Mouse (Mus musculus) megakaryocyte-erythroid progenitor cell, adult 5-6 weeks (primary cell): Measurements from ENCODE around the gene Csrnp1. TPM values are rescaled to one million over a fixed set of nuclear protein-coding genes. Genes with fewer than 3 reads are reported as not detected.
A peak's percentile ranks its signal among the peaks of the same experiment; 100 is the strongest.

Experiments
- ATAC-seq: replicated peaks from 2 replicates; pipeline ENCODE4 v1.8.0; 2016; ENCODE audit warnings: mild to moderate bottlenecking, inconsistent platforms; ENCODE audit not compliant: severe bottlenecking, poor library complexity, low FRiP score, low TSS enrichment
- total RNA-seq, 2 experiments: library from RNA; stranded (forward) in 1 of 2; stranded (reverse) in 1 of 2; fragments of 200-1000, 215-1000 nt in 1 of 2; fragments of >200 nt in 1 of 2; fragmentation: Nextera tagmentation in 1 of 2; gene quantifications; 2 replicates each; pipeline ENCODE4 v1.2.3; 2014 to 2017

Gene Csrnp1
- total RNA-seq, 2 experiments from 2014 or later = 3.1 to 15.6 TPM

DNA sequence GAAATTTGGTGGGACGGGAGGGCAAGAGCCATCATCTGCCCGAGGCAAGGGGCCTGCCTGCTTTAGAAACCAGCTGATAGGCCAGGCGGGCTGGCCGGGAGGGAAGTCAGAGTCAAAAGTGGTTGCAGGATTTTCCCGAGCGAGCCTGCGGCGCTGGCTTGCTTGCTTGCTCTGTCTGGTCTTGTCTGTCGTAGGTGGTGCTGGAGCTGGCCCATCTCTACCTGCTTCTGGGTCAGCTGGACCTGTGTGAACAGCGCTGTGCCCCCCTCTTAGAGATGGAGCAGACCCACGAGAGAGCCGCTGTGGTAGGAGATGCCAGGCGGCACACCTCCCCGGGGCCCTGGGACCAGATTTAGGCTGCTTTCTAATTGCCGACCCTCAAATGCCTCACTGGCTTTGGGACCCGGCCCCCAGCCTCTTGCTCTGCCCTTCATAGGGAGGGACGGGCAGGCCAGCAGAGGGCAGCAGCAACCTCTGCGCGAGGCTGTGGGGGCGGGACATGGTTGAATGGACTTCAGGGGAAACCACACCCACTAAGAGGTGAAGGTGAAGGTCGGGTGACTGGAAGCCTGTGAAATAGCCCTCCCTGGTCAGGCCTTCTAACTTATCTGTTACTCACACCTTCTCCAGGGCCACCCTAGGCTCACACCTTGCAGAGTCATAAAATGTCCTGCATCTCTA lies 21.3 kb downstream of the Csrnp1 start:
- ATAC-seq = peak; percentile 90

DNA sequence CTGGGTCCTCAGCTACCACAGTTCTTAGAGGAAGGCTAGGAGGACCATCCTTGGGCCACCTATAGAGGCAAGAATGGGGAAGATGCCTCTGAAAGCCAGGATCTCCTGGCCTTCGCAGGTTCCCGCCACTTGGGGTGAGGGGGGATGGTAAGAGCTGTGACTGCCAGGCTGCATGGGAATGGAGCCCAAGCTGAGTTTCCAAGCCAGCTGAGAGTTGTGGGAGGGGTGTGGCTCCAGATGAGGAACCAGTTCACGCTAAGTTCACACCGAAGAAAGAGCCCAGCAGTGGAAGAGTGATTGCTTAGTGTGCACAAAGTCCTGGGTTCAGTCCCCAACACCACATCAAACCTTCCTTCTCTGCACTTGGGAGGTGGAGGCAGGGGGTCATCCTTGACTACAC lies 22.2 kb downstream of the Csrnp1 start:
- ATAC-seq = no peak

DNA sequence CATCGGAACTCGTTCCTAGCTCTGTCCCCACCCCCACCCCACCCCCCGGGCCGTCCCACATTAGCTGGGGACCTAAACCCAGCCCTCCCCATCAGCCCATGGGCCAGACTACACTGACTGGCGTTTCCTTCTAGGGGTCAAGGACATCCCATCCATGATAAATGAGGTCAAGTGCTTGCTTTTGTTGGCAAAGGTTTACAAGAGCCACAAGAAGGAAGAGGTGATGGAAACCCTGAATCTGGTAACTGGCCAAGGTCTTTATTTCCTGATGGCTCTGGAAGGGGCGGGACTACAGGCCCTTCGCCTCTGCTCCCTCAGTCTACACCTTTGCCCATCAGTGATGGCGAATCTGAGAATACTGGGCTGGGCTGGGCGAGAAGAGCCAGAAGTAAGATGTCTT lies 25.6 kb downstream of the Csrnp1 start:
- no peak for ATAC-seq

DNA sequence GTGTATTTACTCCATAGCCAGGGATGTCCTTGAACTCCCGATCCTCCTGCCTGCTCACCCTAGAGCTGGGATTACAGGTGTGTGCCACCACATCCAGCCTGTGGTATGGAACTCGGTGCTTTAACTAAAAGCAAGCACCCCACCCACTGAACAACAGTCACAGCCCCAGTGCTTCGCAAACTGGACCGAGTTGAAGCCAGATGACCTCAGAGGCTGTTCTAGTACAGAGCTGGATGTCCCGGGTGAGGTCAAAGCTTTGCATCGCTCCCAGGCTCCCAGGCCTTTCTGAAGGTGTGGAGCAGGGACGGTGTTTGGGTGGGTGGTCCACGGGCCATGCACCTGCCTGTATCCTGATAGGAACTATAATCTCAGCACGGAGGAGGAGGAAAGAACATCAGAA lies 33.1 kb downstream of the Csrnp1 start:
- no peak for ATAC-seq

DNA sequence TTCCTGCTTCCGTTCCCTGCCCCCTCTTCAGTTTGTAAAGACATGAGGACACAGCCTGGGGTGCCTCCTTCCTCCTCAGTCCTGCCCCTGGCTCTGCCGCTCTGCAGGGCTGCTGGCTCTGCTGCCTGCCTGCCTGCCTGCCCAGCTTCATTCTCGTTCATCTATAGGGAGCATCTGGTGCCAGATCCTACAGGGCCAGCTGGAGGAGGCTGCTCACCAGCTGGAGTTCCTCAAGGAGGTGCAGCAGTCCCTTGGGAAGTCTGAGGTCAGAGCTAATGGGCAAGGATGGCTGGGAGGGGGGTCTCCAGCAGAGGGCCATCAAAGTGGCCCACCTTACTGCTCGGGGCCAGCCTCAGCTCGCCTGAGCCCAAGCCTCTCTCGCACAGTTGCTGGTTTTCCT lies 34.0 kb downstream of the Csrnp1 start:
- no peak for ATAC-seq

DNA sequence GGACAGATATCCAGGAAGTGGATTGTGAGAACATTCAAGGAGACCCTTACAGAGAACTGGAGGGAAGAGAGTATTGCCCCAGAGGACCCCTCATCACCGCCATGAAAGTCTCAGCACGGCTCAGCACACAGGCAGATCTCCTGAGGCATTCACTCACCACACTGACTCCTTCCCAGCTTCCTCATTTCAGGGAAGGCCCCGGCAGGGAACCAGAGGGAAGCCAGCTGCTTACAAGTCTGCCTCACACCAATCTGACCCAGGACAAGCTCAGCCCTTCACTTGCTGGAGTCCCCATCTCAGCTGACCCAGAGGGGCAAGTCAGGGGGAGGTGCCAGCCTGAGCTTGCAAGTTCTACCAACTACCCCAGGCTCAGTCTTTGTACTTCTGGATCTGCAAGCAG lies 35.7 kb downstream of the Csrnp1 start:
- ATAC-seq = no peak

DNA sequence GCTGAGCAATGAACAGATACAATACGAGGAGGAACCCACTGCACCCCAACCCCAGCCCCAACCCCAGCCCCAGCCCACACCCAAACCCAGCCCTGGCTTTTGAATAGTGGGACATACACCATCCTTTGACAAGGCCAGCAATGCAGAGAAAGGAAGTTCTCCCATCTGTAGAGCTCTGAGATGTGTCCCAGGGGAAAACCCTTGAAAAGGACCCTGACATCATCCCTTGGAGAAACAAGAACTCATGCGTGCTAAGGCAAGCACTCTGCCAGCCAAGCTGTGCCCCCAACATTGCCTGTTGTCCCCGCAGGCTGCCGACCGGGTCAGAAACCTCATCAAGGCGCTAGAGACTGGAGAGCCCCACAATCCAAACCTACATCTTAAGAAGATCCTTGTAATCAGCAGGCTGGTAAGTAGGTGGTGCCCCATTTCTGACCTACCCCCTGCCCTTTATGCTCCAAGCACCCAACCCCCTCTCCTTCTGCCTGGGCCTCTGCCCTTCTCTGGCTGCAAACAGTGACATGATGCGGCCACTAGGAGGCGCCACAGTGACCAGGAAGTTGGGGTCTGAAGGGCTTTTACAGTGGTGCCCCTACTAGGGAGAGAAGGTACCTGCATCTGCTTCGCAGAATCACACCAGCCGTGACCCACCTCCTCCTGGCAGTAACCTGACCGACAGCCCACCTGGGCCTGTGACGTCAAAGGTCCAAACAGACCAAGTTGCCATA lies 39.1 kb downstream of the Csrnp1 start:
- peak; percentile 60 for ATAC-seq

DNA sequence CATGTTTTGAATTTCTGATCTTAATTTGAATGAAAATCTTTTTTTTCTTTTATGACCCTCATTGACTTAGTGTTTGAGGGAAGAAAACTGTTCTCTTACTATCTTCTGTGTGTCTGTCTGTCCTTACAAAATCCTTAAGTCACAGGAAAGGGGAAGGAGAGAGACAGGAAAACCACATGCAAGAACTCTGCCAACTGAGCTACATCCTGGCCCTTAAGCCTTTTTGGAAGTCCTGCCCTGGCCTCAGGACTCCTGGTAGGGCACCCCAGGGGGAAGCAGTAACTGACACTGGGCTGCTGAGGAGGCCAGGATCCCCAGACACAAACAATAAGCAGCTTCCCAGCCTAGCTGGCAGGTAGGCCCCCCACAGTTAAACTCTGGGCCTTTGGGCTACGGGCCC lies 41.1 kb downstream of the Csrnp1 start:
- no peak for ATAC-seq

DNA sequence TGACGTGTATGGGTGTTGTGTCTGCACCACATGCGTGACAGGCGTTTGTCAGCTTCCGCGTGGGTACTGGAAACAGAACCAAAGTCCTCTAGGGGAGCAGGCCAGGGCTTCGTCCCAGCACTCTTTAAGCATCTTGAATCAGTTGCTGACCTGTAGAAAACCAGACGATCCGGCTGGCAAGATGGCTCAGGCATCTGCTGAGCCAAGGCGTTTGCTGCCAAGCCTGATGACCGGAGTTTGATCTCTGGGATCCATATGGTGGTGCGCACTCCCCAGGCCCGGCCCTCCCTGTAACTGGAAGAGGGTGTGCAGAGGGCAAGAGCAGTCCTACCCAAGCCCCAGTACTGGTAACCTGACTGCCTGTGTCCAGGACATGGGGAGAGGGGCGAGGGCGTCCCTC lies 42.6 kb downstream of the Csrnp1 start:
- no peak for ATAC-seq

DNA sequence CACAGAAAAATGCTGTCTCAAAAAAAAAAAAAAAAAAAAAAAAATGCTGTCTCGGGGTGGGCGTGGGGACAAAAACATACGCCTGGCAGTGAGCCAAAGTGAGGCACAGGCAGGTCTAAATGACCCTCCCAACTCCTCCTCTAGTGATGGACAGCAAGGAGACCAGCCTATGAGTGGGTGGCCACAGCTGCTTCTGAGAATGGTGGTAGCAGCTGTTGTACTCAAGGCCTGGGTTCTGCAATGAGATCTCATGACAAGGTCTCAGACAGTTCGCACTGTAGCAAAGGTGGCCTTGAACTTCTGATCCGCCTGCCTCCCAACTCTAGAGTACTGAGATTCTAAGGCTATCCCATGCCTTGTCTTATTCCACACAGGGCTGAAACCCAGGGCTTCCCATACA lies 43.1 kb downstream of the Csrnp1 start:
- ATAC-seq = no peak

DNA sequence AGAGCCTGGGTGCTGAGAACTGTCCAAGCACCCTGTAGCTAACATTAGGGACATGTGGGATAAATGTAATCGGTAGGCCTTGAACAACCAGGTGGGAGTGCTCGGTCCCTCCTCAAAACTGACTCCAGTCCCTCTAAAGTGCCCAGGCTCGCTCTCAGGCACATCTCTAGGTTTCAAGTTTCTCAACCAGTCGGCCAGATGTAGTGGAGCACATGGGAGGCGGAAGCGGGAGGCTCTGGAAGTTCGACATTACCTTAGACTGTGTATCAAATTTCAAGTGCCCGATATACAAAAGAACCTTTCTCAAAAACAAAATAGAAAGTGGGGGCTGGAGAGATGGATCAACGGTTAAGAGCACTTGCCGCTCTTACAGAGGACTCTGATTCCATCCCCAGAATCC lies 44.8 kb downstream of the Csrnp1 start:
- no peak for ATAC-seq

DNA sequence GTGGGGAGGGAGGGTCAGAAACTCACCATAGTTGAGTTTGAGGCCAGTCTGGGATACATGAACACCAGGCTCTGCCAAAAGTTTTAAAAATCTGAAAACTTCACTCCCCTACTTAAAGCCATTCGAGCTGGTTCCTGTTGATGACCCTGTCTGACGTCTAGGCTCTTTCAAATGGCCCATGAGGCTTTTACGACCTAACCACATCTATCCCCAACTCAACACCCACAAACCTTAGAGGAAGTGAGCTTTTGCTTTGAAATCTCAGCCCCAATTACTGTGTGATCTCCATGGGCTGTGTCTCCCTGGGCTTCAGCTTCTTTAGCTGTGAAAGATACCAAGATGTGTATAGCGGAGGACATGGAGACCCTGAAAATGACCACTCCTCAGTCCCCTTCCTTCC lies 46.0 kb downstream of the Csrnp1 start:
- no peak for ATAC-seq

DNA sequence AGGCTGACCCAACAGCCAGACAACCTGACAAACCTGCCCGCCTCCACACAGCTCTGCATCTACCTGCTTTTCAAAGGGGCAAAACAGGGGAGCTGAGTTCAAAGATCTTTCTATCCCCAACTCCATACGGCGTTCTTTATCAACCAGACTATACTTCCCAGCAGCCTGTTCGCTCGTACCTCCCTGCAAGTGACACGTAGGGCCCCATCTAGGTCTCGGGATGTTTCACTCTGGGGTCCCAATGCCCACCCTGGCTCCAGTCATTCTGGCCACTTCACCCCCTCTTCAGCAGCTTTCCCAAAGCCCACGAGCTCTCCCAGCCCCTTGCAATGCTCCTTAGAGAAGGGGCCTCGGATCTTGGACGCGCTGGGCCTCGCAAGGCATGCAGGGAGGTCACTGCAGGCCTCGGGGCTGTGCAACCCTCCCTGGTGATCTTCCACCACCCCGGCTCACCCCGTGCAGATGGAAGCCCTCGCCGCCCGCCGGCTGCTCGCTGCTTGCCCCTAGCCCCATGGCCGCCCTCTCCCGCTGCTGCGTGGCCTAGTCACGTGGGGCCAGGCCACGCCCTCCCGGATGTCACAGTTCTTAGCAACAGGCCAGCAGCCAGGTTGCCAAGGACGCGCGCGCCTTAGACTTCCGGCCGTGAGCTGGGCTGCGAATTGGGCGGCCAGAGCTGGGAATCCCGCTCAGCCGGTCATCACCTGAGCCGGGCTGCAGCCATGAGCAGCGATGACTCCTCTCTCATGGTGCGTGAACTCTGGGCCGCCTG lies 47.3 kb downstream of the Csrnp1 start, which contains the start of the genes Gorasp1 and Ttc21a:
Gorasp1 (minus strand) TSS at position 561 of the 769 bp plus-strand sequence.
Ttc21a (plus strand) TSS at position 602 of the 769 bp plus-strand sequence.
- peak; percentile 90 for ATAC-seq

DNA sequence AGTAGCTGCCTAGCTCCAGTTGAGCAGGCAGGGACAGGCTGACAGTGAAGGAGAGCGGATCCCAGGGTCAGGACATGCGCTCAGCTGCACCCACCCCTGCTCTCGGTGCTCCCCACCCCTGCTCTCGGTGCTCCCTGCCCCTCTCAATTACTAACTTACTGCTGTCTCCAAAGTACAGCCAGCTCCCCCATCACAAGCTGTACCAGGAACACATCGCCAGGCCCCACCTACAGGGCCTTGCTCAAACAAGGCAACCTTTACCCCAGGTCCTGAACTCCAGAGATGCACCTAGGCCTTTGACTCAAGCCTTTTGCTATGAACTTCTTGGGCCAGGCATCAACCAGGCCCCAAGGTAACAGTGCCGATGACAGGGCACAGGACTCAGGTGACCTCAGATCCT lies 50.8 kb downstream of the Csrnp1 start:
- no peak for ATAC-seq

DNA sequence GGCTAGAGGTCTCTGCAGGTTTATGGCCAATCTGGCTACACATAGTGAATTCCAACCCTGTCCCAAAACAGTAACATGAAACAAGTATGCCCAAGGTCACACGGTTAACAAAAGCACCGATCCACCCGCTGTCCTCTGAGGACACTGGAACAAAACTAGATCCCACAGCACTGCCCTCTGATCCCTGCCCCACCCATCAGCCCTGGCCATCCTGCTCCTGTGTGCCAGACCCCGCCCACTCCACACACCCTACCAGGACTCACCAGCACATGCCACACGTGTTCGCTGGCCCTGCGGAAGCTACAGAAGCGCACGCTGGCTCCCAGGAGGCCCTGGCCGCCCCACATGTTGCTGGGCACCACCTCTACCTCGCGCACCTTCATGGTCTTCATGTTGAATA lies 52.1 kb downstream of the Csrnp1 start:
- no peak for ATAC-seq

DNA sequence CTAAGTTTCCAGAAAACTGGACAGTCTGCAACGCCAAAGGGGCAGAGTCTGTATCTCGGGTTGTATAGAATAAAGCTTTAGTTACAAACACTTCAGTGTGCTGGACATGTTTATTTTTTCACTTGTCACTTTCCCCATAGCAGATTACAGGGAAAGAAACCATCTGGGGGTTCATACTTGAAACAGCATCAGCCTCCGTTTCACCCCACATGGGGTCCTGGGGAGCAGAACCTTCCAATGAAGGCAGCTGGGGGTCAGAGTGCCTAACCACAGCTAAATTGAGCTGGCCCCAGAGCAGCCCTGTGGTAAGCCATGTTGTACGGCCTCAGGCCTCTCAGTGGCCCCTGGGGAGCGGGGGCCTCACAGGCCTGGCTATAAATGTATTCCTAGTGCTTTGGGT lies 58.0 kb downstream of the Csrnp1 start:
- ATAC-seq = no peak

DNA sequence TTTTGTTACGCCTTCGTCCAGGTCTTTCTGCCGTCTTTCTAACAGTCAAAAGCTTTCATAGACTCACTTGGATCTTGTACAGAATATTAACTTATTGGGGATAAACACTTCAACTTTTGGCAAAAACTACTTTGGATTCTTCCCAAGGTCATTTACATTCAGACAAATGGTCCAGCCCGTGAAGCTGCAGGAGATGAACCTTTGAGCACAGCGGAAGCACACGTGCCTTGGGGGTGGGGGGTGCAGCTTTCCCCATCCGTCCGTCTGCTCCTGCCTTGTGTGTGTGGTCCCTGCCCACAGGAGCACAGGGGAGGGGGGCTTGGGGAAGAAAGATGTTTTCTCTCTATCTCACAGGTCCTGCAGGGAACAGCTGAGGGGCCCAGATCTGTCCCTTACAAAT lies 58.7 kb downstream of the Csrnp1 start:
- no peak for ATAC-seq

DNA sequence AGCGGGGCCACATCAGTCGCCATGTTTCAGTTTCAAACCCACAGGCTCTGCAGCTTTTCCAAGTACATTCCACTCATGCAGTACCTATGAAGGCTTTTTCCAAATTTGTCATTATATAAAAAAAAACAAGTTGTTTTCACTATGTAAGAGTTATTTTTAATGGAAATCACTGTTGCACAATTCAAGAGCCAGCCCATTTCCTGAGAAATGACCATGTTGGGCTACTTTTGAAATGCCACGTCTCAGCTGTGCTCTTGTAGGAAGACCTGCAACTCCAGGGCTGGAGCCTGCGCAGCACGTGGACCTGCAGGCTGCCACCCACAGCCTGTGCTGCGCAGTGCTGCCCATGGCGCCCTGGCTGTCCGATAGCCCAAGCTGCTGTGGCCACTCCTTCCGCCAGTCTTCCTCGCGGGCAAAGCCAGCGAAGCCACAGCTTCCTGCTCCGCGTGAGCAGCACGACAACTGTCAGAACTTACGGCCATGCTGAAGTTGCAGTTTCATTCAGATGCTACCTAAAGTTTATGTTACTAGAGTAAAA lies 59.3 kb downstream of the Csrnp1 start:
- ATAC-seq = no peak

DNA sequence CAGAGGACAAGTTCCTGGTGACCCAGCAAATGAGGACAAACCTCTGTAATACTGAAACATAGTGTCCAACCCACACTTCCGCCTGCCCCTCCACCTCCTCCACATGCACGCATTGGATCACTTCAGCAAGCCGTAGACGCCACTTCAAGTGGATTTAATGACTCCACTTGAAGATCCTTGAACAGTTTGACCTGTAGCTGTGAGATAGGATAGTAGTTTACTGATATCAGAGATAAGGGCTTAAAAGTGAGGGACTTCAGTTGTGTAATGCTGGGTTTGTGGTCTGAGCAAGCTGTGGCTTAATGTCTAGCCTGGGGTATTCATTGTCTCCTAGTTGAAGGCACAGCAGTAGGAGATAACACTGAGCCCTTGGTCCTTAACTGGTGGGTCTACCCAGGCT lies 61.0 kb downstream of the Csrnp1 start:
- 0 out of 2 replicates have a peak, but pooled peaks have one; percentile 15 for ATAC-seq
